Mouse (Mus musculus) spleen, postnatal 10 days (tissue): Measurements from ENCODE around the gene Zfp526.

ENCODE experiments used
- DNase-seq, 2 experiments: peaks; one replicate each; pipeline ENCODE4 v3.0.0; 2021 to 2022; ENCODE audit warnings: low spot score in 2 of 2

Zfp526 gene

GRCm38 (mm10) chr7:25209161-25209622, 12.0 kb upstream of the Zfp526 start:
- DNase-seq, result peak; percentile 51 to 62

- DNase-seq, result no peak
Measured at GRCm38 (mm10) chr7:25210482-25210881, 10.7 kb upstream of the Zfp526 start.

GRCm38 (mm10) chr7:25213099-25213498, 8.1 kb upstream of the Zfp526 start:
- no peak for DNase-seq

- no peak for DNase-seq
Measured at GRCm38 (mm10) chr7:25214172-25214571, 7.1 kb upstream of the Zfp526 start.

- peak in 1 of 2 experiments; percentile 52 for DNase-seq
Measured at GRCm38 (mm10) chr7:25217653-25218395, 3.4 kb upstream of the Zfp526 start.

- peak; percentile 76 to 78 for DNase-seq
Measured at GRCm38 (mm10) chr7:25218705-25219415, 2.4 kb upstream of the Zfp526 start.

GRCm38 (mm10) chr7:25219416-25219750, 1.8 kb upstream of the Zfp526 start:
- DNase-seq, result no peak

GRCm38 (mm10) chr7:25219756-25220456, 1.3 kb upstream of the Zfp526 start:
- peak; percentile 96 to 98 for DNase-seq

GRCm38 (mm10) chr7:25220457-25221101, 646 bp upstream of the Zfp526 start, which contains the start of gene Dedd2:
Dedd2 (minus strand) TSS chr7:25220615.
- peak; percentile 55 to 65 for DNase-seq

GRCm38 (mm10) chr7:25222275-25222967, 1.2 kb downstream of the Zfp526 start:
- DNase-seq, result no peak

- no peak for DNase-seq
Measured at GRCm38 (mm10) chr7:25227523-25228300, 6.5 kb downstream of the Zfp526 start.

GRCm38 (mm10) chr7:25230690-25231285, 9.6 kb downstream of the Zfp526 start:
- no peak for DNase-seq

- no peak for DNase-seq
Measured at GRCm38 (mm10) chr7:25232101-25232648, 10.9 kb downstream of the Zfp526 start.

GRCm38 (mm10) chr7:25233061-25233460, 11.8 kb downstream of the Zfp526 start:
- DNase-seq, result no peak

GRCm38 (mm10) chr7:25235526-25235925, 14.3 kb downstream of the Zfp526 start:
- no peak for DNase-seq

- peak; percentile 98 to 100 for DNase-seq
Measured at GRCm38 (mm10) chr7:25237249-25238014, 16.2 kb downstream of the Zfp526 start, which contains the start of gene Gsk3a. Gsk3a (minus strand) TSS chr7:25237851.

GRCm38 (mm10) chr7:25238015-25238706, 16.9 kb downstream of the Zfp526 start:
- DNase-seq, result peak; percentile 90 to 97
